Comparison of ENCODE assay signal across 8 mouse cellular contexts in genomic region chr10:37357304-37358060, GRCm38 (mm10).
DNase-seq lines count a peak whose midpoint lies in the region; ATAC-seq and TF ChIP-seq lines count a peak whose summit lies in the region.

No protein-coding gene starts in this region.

- no peaks in the 10 kb centered on the region for H3K36me3 ChIP-seq in heart, postnatal 0 days (replicated peaks; ENCODE audit: control insufficient read depth, insufficient read depth, low read length)

- TF ChIP-seq POLR2A in cerebellum, adult 2 months (IDR thresholded peaks at IDR 0.05; ENCODE audit: borderline replicate concordance, insufficient read depth, low read length), result no peak

- H3K9ac ChIP-seq in heart, postnatal 0 days (replicated peaks; ENCODE audit: low read depth, low read length), result no peak overlapping the region

- intact Hi-C loops in heart, postnatal 10 days (cut with DNase I), result no loop called here
- intact Hi-C loops in left cerebral cortex, postnatal 36 days (cut with DNase I), result no loop called here

- H3K27me3 ChIP-seq in heart, postnatal 0 days (ENCODE audit: control insufficient read depth, insufficient read depth, low read length), result no peaks in the 10 kb centered on the region
- H3K27me3 ChIP-seq in cerebellum, adult 2 months (ENCODE audit: control insufficient read depth, insufficient read depth, low read length), result no peaks in the 10 kb centered on the region

- H3K9me3 ChIP-seq in heart, postnatal 0 days (replicated peaks; ENCODE audit: control insufficient read depth, low read length), result no peaks in the 10 kb centered on the region

- no peak for ATAC-seq in heart, postnatal 0 days (ENCODE audit: insufficient read depth, low read depth)

- no peak for TF ChIP-seq EP300 in heart, postnatal 0 days (IDR thresholded peaks at IDR 0.05; ENCODE audit: low read depth)

- H3K4me2 ChIP-seq in heart, postnatal 0 days (ENCODE audit: low read depth, low read length), result no peak overlapping the region

- no peak for TF ChIP-seq CTCF in heart, postnatal 0 days (IDR thresholded peaks at IDR 0.05; ENCODE audit: low read depth)
- peak; percentile 26; the same call in 1 of the 2 replicates for TF ChIP-seq CTCF in cerebellum, adult 2 months (IDR thresholded peaks at IDR 0.05; ENCODE audit: borderline replicate concordance, insufficient read depth, low read depth, low read length)

- 0 out of 2 replicates have a peak, but pooled peaks cover 7% of the 10 kb centered on the region for H3K4me1 ChIP-seq in heart, postnatal 0 days (ENCODE audit: control insufficient read depth, insufficient read depth)
- H3K4me1 ChIP-seq in cerebellum, adult 2 months (ENCODE audit: control insufficient read depth, insufficient read depth, low read length), result no peaks in the 10 kb centered on the region

- no peak overlapping the region for H3K27ac ChIP-seq in heart, postnatal 0 days (ENCODE audit: low read depth)
- no peak overlapping the region for H3K27ac ChIP-seq in cerebellum, adult 2 months (ENCODE audit: insufficient read depth, low read length)

- no peak overlapping the region for H3K4me3 ChIP-seq in heart, postnatal 0 days (ENCODE audit: low read depth, low read length)
- H3K4me3 ChIP-seq in cerebellum, adult 2 months (replicated peaks; ENCODE audit: insufficient read depth, low read depth, low read length), result no peak overlapping the region

- WGBS in heart, postnatal 0 days, result 59% methylated on average over 6 of the region's 6 CpGs
- 60% methylated on average over 6 of the region's 6 CpGs for WGBS in cerebellum, adult 2 months

- DNase-seq in heart, postnatal 0 days (ENCODE audit: low spot score), result peak; percentile 15
- no peak for DNase-seq in heart, postnatal 10 days
- DNase-seq in cerebellum, adult 2 months, result peak; percentile 18 to 59
- DNase-seq in frontal cortex, postnatal 10 days (ENCODE audit: low spot score in 2 of 2), result peak; percentile 51
- peak; percentile 34 to 39 for DNase-seq in left cerebral cortex, postnatal 36 days (ENCODE audit: low spot score in 2 of 2)
- DNase-seq in right cerebral cortex, postnatal 14 days, result peak; percentile 18
- DNase-seq in urinary bladder, postnatal 10 days (ENCODE audit: low spot score), result no peak
- DNase-seq in ovary, adult 18-20 months (ENCODE audit: low spot score), result no peak

Comparison
In these comparisons a context has a peak if more than half of its experiments do, and no peak if none do; other contexts are left out.
1. DNase-seq: peak in heart, postnatal 0 days (single experiment), cerebellum, adult 2 months (2 of 2), frontal cortex, postnatal 10 days (2 of 2), left cerebral cortex, postnatal 36 days (2 of 2) and right cerebral cortex, postnatal 14 days (single experiment); none in heart, postnatal 10 days (0 of 2), urinary bladder, postnatal 10 days (single experiment) and ovary, adult 18-20 months (single experiment).